Mouse (Mus musculus): ENCODE data around the gene Stk33. TPM values are rescaled to one million over a fixed set of nuclear protein-coding genes. Genes with fewer than 3 reads are reported as not detected.

Stk33 gene
- polyA plus RNA-seq, 1 experiment from 2014 or later: 5.4 TPM

- H3K4me1 ChIP-seq (ENCODE audit: insufficient read depth, low read depth, low read length): no peaks in the 10 kb centered on the region
- no peaks in the 10 kb centered on the region for H3K36me3 ChIP-seq (ENCODE audit: insufficient read depth, low read length)
- no peak overlapping the region for H3K9ac ChIP-seq (replicated peaks; ENCODE audit: low read depth)
- ATAC-seq: no peak
- no peak overlapping the region for H3K4me3 ChIP-seq (ENCODE audit: low read depth, low read length)
- H3K4me2 ChIP-seq (replicated peaks; ENCODE audit: low read depth, low read length): no peak overlapping the region
- no peak overlapping the region for H3K27ac ChIP-seq (ENCODE audit: low read length)
- no peak for DNase-seq (ENCODE audit: low spot score)
- WGBS: 50% methylated on average over 3 of the region's 3 CpGs
- no peaks in the 10 kb centered on the region for H3K27me3 ChIP-seq (replicated peaks; ENCODE audit: insufficient read depth, low read length)
- TF ChIP-seq EP300 (IDR thresholded peaks at IDR 0.05) (no peak), CTCF (IDR thresholded peaks at IDR 0.05) (no peak)
- no peaks in the 10 kb centered on the region for H3K9me3 ChIP-seq (ENCODE audit: low read length)
Measured at GRCm38 (mm10) chr7:109328772-109329171, 110.1 kb downstream of the Stk33 start.

- Histone ChIP-seq H3K9ac (replicated peaks; ENCODE audit: low read depth) (no peak overlapping the region), H3K27ac (ENCODE audit: low read length) (no peak overlapping the region), H3K4me2 (replicated peaks; ENCODE audit: low read depth, low read length) (no peak overlapping the region), H3K27me3 (replicated peaks; ENCODE audit: insufficient read depth, low read length) (no peaks in the 10 kb centered on the region), H3K4me1 (ENCODE audit: insufficient read depth, low read depth, low read length) (no peaks in the 10 kb centered on the region), H3K9me3 (ENCODE audit: low read length) (no peaks in the 10 kb centered on the region), H3K4me3 (ENCODE audit: low read depth, low read length) (no peak overlapping the region), H3K36me3 (ENCODE audit: insufficient read depth, low read length) (no peaks in the 10 kb centered on the region)
- DNase-seq (ENCODE audit: low spot score): no peak
- no peak for TF ChIP-seq EP300 (IDR thresholded peaks at IDR 0.05)
- TF ChIP-seq CTCF (IDR thresholded peaks at IDR 0.05): no peak
- no peak for ATAC-seq
- 50% methylated on average over 4 of the region's 4 CpGs for WGBS
Measured at GRCm38 (mm10) chr7:109326813-109327212, 112.1 kb downstream of the Stk33 start.

GRCm38 (mm10) chr7:109325731-109326130 lies 113.2 kb downstream of the Stk33 start:
- Histone ChIP-seq H3K27ac (ENCODE audit: low read length) (no peak overlapping the region), H3K9me3 (ENCODE audit: low read length) (no peaks in the 10 kb centered on the region), H3K4me2 (replicated peaks; ENCODE audit: low read depth, low read length) (no peak overlapping the region), H3K4me3 (ENCODE audit: low read depth, low read length) (no peak overlapping the region), H3K36me3 (ENCODE audit: insufficient read depth, low read length) (no peaks in the 10 kb centered on the region), H3K4me1 (ENCODE audit: insufficient read depth, low read depth, low read length) (no peaks in the 10 kb centered on the region), H3K9ac (replicated peaks; ENCODE audit: low read depth) (no peak overlapping the region), H3K27me3 (replicated peaks; ENCODE audit: insufficient read depth, low read length) (no peaks in the 10 kb centered on the region)
- WGBS: 78% methylated on average over 3 of the region's 3 CpGs
- no peak for DNase-seq (ENCODE audit: low spot score)
- TF ChIP-seq EP300 (IDR thresholded peaks at IDR 0.05) (no peak), CTCF (IDR thresholded peaks at IDR 0.05) (no peak)
- ATAC-seq: no peak

- WGBS: 52% methylated on average over 9 of the region's 9 CpGs
- Histone ChIP-seq H3K4me3 (ENCODE audit: low read depth, low read length) (no peak overlapping the region), H3K4me1 (ENCODE audit: insufficient read depth, low read depth, low read length) (no peaks in the 10 kb centered on the region), H3K9ac (replicated peaks; ENCODE audit: low read depth) (no peak overlapping the region), H3K4me2 (replicated peaks; ENCODE audit: low read depth, low read length) (no peak overlapping the region), H3K36me3 (ENCODE audit: insufficient read depth, low read length) (no peaks in the 10 kb centered on the region), H3K27me3 (replicated peaks; ENCODE audit: insufficient read depth, low read length) (no peaks in the 10 kb centered on the region), H3K9me3 (ENCODE audit: low read length) (no peaks in the 10 kb centered on the region), H3K27ac (ENCODE audit: low read length) (no peak overlapping the region)
- DNase-seq (ENCODE audit: low spot score) (no peak), ATAC-seq (no peak)
- TF ChIP-seq CTCF (IDR thresholded peaks at IDR 0.05): no peak
- TF ChIP-seq EP300 (IDR thresholded peaks at IDR 0.05): no peak
Measured at GRCm38 (mm10) chr7:109325169-109325568, 113.7 kb downstream of the Stk33 start.

- no peaks in the 10 kb centered on the region for H3K27me3 ChIP-seq (replicated peaks; ENCODE audit: insufficient read depth, low read length)
- DNase-seq (ENCODE audit: low spot score) (no peak), ATAC-seq (no peak)
- TF ChIP-seq EP300 (IDR thresholded peaks at IDR 0.05): no peak
- TF ChIP-seq CTCF (IDR thresholded peaks at IDR 0.05): no peak
- no peak overlapping the region for H3K4me3 ChIP-seq (ENCODE audit: low read depth, low read length)
- 85% methylated on average over 2 of the region's 2 CpGs for WGBS
- H3K9me3 ChIP-seq (ENCODE audit: low read length): no peaks in the 10 kb centered on the region
- no peak overlapping the region for H3K4me2 ChIP-seq (replicated peaks; ENCODE audit: low read depth, low read length)
- no peak overlapping the region for H3K27ac ChIP-seq (ENCODE audit: low read length)
- H3K36me3 ChIP-seq (ENCODE audit: insufficient read depth, low read length): no peaks in the 10 kb centered on the region
- no peak overlapping the region for H3K9ac ChIP-seq (replicated peaks; ENCODE audit: low read depth)
- no peaks in the 10 kb centered on the region for H3K4me1 ChIP-seq (ENCODE audit: insufficient read depth, low read depth, low read length)
Measured at GRCm38 (mm10) chr7:109309506-109309905, 129.4 kb downstream of the Stk33 start.

- H3K27me3 ChIP-seq (replicated peaks; ENCODE audit: insufficient read depth, low read length): no peaks in the 10 kb centered on the region
- no peak overlapping the region for H3K4me2 ChIP-seq (replicated peaks; ENCODE audit: low read depth, low read length)
- TF ChIP-seq EP300 (IDR thresholded peaks at IDR 0.05) (no peak), CTCF (IDR thresholded peaks at IDR 0.05) (no peak)
- no peaks in the 10 kb centered on the region for H3K36me3 ChIP-seq (ENCODE audit: insufficient read depth, low read length)
- no peaks in the 10 kb centered on the region for H3K4me1 ChIP-seq (ENCODE audit: insufficient read depth, low read depth, low read length)
- DNase-seq (ENCODE audit: low spot score) (no peak), ATAC-seq (no peak)
- H3K27ac ChIP-seq (ENCODE audit: low read length): no peak overlapping the region
- 62% methylated on average over 3 of the region's 3 CpGs for WGBS
- H3K9ac ChIP-seq (replicated peaks; ENCODE audit: low read depth): no peak overlapping the region
- H3K9me3 ChIP-seq (ENCODE audit: low read length): no peaks in the 10 kb centered on the region
- H3K4me3 ChIP-seq (ENCODE audit: low read depth, low read length): no peak overlapping the region
Measured at GRCm38 (mm10) chr7:109295807-109296206, 143.1 kb downstream of the Stk33 start.

- WGBS: 54% methylated on average over 4 of the region's 5 CpGs
- Histone ChIP-seq H3K27ac (ENCODE audit: low read length) (no peak overlapping the region), H3K36me3 (ENCODE audit: insufficient read depth, low read length) (no peaks in the 10 kb centered on the region), H3K9me3 (ENCODE audit: low read length) (no peaks in the 10 kb centered on the region), H3K4me2 (replicated peaks; ENCODE audit: low read depth, low read length) (no peak overlapping the region), H3K4me1 (ENCODE audit: insufficient read depth, low read depth, low read length) (no peaks in the 10 kb centered on the region), H3K4me3 (ENCODE audit: low read depth, low read length) (no peak overlapping the region), H3K9ac (replicated peaks; ENCODE audit: low read depth) (no peak overlapping the region), H3K27me3 (replicated peaks; ENCODE audit: insufficient read depth, low read length) (no peaks in the 10 kb centered on the region)
- TF ChIP-seq EP300 (IDR thresholded peaks at IDR 0.05) (no peak), CTCF (IDR thresholded peaks at IDR 0.05) (no peak)
- DNase-seq (ENCODE audit: low spot score) (no peak), ATAC-seq (no peak)
Measured at GRCm38 (mm10) chr7:109295351-109295750, 143.5 kb downstream of the Stk33 start.

Measured in lung, postnatal 0 days (tissue).